9 mouse cellular contexts compared by ENCODE assay signal in genomic region chr13:64443263-64443894, GRCm38 (mm10). TPM values are rescaled to one million over a fixed set of nuclear protein-coding genes. Genes with fewer than 3 reads are reported as not detected.
A peak's percentile ranks its signal among the peaks of the same experiment; 100 is the strongest.
DNase-seq lines count a peak whose midpoint lies in the region; ATAC-seq lines count a peak whose summit lies in the region.
"Had no signal": no experiment of that assay in that cellular context is flagged by ENCODE, and none has a peak within 500 bp of the region (broad histone marks: within the 10 kb centered on the region; RNA-seq: fewer than 3 reads in every experiment).

No protein-coding gene starts in this region.

- DNase-seq in urinary bladder, postnatal 14 days (ENCODE audit: low spot score): peak; percentile 67
- DNase-seq in urinary bladder, postnatal 4 days (ENCODE audit: low spot score in 2 of 2): no peak
- DNase-seq in cerebellum, adult 9-10 months: peak; percentile 64
- peak; percentile 75 to 82 for DNase-seq in kidney, postnatal 4 days
- DNase-seq in lung, postnatal 25 days (ENCODE audit: low spot score): peak; percentile 40
- DNase-seq in right cerebral cortex, postnatal 4 days: peak; percentile 78

- 0 out of 2 replicates have a peak, but pooled peaks have one; percentile 34 for ATAC-seq in granulocyte monocyte progenitor cell, adult 5-6 weeks (replicated peaks; ENCODE audit: poor library complexity, severe bottlenecking)
- no peak for ATAC-seq in erythroblast, adult 5-6 weeks (replicated peaks; ENCODE audit: low FRiP score, poor library complexity, severe bottlenecking)

RNA-seq across cellular contexts. Expression of gene Cdk20, which starts 11.3 kb away (rescaled TPM):
- total RNA-seq in granulocyte monocyte progenitor cell, adult 5-6 weeks (2014; fragmentation: Nextera tagmentation): 1.5 and 4.1 TPM in 2 replicates
- total RNA-seq in granulocyte monocyte progenitor cell, adult 5-6 weeks (2017): 2.5 and 3.3 TPM in 2 replicates
- 0.63 TPM in 1 of 2 replicates, not detected in the other for total RNA-seq in erythroblast, adult 5-6 weeks (2015; ENCODE audit: low replicate concordance)
- total RNA-seq in erythroblast, adult 5-6 weeks (2017; ENCODE audit: low replicate concordance): 0.51 TPM in 1 of 2 replicates, not detected in the other

RNA-seq across cellular contexts. Expression of gene Fam240b, which starts 54.2 kb away (rescaled TPM):
- total RNA-seq in granulocyte monocyte progenitor cell, adult 5-6 weeks (2014; fragmentation: Nextera tagmentation): not detected in 2 replicates
- total RNA-seq in granulocyte monocyte progenitor cell, adult 5-6 weeks (2017): not detected in 2 replicates
- not detected in 2 replicates for total RNA-seq in erythroblast, adult 5-6 weeks (2015; ENCODE audit: low replicate concordance)
- not detected in 2 replicates for total RNA-seq in erythroblast, adult 5-6 weeks (2017; ENCODE audit: low replicate concordance)
- total RNA-seq: left cerebral cortex, adult 8-10 months had no signal

Comparison
In these comparisons a context has a peak if more than half of its experiments do, and no peak if none do; other contexts are left out.
1. DNase-seq: peak in urinary bladder, postnatal 14 days (single experiment), cerebellum, adult 9-10 months (single experiment), kidney, postnatal 4 days (2 of 2), lung, postnatal 25 days (single experiment) and right cerebral cortex, postnatal 4 days (single experiment); none in urinary bladder, postnatal 4 days (0 of 2).